Mouse (Mus musculus): ENCODE data around the gene Spaca4. TPM values are rescaled to one million over a fixed set of nuclear protein-coding genes. Genes with fewer than 3 reads are reported as not detected.

Gene Spaca4
- polyA plus RNA-seq, 1 experiment, result not detected

GRCm38 (mm10) chr7:45692364-45692763 is 33.2 kb downstream of the Spaca4 start:
- TF ChIP-seq POLR2A (IDR thresholded peaks at IDR 0.05; ENCODE audit: borderline replicate concordance, insufficient read depth, low read length) (no peak), CTCF (IDR thresholded peaks at IDR 0.05; ENCODE audit: borderline replicate concordance, insufficient read depth, low read depth, low read length) (no peak)
- Histone ChIP-seq H3K4me1 (ENCODE audit: control insufficient read depth, insufficient read depth, low read length) (no peaks in the 10 kb centered on the region), H3K4me3 (replicated peaks; ENCODE audit: insufficient read depth, low read depth, low read length) (no peak overlapping the region), H3K27ac (ENCODE audit: insufficient read depth, low read length) (no peak overlapping the region), H3K27me3 (ENCODE audit: control insufficient read depth, insufficient read depth, low read length) (no peaks in the 10 kb centered on the region)
- no peak for DNase-seq
- WGBS, result 82% methylated on average over 2 of the region's 2 CpGs

GRCm38 (mm10) chr7:45689800-45690199 is 35.8 kb downstream of the Spaca4 start:
- WGBS, result 81% methylated on average over 11 of the region's 11 CpGs
- no peaks in the 10 kb centered on the region for H3K4me1 ChIP-seq (ENCODE audit: control insufficient read depth, insufficient read depth, low read length)

GRCm38 (mm10) chr7:45689099-45689498 is 36.5 kb downstream of the Spaca4 start:
- Histone ChIP-seq H3K4me1 (ENCODE audit: control insufficient read depth, insufficient read depth, low read length) (no peaks in the 10 kb centered on the region), H3K27me3 (ENCODE audit: control insufficient read depth, insufficient read depth, low read length) (no peaks in the 10 kb centered on the region), H3K4me3 (replicated peaks; ENCODE audit: insufficient read depth, low read depth, low read length) (no peak overlapping the region), H3K27ac (ENCODE audit: insufficient read depth, low read length) (no peak overlapping the region)
- 76% methylated on average over 6 of the region's 6 CpGs for WGBS
- no peak for DNase-seq
- TF ChIP-seq POLR2A (IDR thresholded peaks at IDR 0.05; ENCODE audit: borderline replicate concordance, insufficient read depth, low read length) (no peak), CTCF (IDR thresholded peaks at IDR 0.05; ENCODE audit: borderline replicate concordance, insufficient read depth, low read depth, low read length) (no peak)

More at GRCm38 (mm10) chr7:45689800-45690199, 35.8 kb downstream of the Spaca4 start:
- Histone ChIP-seq H3K27ac (ENCODE audit: insufficient read depth, low read length) (no peak overlapping the region), H3K27me3 (ENCODE audit: control insufficient read depth, insufficient read depth, low read length) (no peaks in the 10 kb centered on the region), H3K4me3 (replicated peaks; ENCODE audit: insufficient read depth, low read depth, low read length) (no peak overlapping the region)
- no peak for TF ChIP-seq POLR2A (IDR thresholded peaks at IDR 0.05; ENCODE audit: borderline replicate concordance, insufficient read depth, low read length)
- TF ChIP-seq CTCF (IDR thresholded peaks at IDR 0.05; ENCODE audit: borderline replicate concordance, insufficient read depth, low read depth, low read length), result no peak
- no peak for DNase-seq

DNA sequence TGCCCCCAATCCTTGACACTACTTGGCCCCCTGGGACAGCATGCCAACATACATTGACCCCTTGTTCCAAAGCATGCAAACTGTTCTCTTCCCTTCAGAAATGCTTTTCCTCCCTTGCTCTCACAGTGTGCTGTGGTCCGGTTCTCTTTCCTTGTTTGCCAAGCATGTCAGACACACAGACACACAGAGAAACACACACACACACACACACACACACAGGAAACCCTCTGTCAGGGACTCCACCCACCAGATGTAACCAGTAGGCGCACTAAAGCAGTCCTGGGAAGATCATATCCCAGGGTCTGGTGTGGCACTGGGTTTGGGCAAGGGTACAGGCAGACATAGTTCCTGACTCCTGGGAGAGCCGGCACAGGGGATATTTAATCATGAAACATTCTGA is 38.8 kb downstream of the Spaca4 start:
- H3K4me1 ChIP-seq (ENCODE audit: control insufficient read depth, insufficient read depth, low read length), result peaks cover 11% of the 10 kb centered on the region
- TF ChIP-seq CTCF (IDR thresholded peaks at IDR 0.05; ENCODE audit: borderline replicate concordance, insufficient read depth, low read depth, low read length) (no peak), POLR2A (IDR thresholded peaks at IDR 0.05; ENCODE audit: borderline replicate concordance, insufficient read depth, low read length) (no peak)

GRCm38 (mm10) chr7:45685811-45686210 is 39.8 kb downstream of the Spaca4 start:
- peaks cover 20% of the 10 kb centered on the region for H3K4me1 ChIP-seq (ENCODE audit: control insufficient read depth, insufficient read depth, low read length)
- H3K27ac ChIP-seq (ENCODE audit: insufficient read depth, low read length), result no peak overlapping the region
- H3K27me3 ChIP-seq (ENCODE audit: control insufficient read depth, insufficient read depth, low read length), result no peaks in the 10 kb centered on the region
- TF ChIP-seq POLR2A (IDR thresholded peaks at IDR 0.05; ENCODE audit: borderline replicate concordance, insufficient read depth, low read length) (no peak), CTCF (IDR thresholded peaks at IDR 0.05; ENCODE audit: borderline replicate concordance, insufficient read depth, low read depth, low read length) (no peak)
- 72% methylated on average over 10 of the region's 10 CpGs for WGBS
- DNase-seq, result no peak
- H3K4me3 ChIP-seq (replicated peaks; ENCODE audit: insufficient read depth, low read depth, low read length), result no peak overlapping the region

More for the DNA sequence above, 38.8 kb downstream of the Spaca4 start:
- Histone ChIP-seq H3K27ac (ENCODE audit: insufficient read depth, low read length) (no peak overlapping the region), H3K27me3 (ENCODE audit: control insufficient read depth, insufficient read depth, low read length) (no peaks in the 10 kb centered on the region), H3K4me3 (replicated peaks; ENCODE audit: insufficient read depth, low read depth, low read length) (no peak overlapping the region)
- 59% methylated on average over 3 of the region's 3 CpGs for WGBS
- DNase-seq, result no peak

DNA sequence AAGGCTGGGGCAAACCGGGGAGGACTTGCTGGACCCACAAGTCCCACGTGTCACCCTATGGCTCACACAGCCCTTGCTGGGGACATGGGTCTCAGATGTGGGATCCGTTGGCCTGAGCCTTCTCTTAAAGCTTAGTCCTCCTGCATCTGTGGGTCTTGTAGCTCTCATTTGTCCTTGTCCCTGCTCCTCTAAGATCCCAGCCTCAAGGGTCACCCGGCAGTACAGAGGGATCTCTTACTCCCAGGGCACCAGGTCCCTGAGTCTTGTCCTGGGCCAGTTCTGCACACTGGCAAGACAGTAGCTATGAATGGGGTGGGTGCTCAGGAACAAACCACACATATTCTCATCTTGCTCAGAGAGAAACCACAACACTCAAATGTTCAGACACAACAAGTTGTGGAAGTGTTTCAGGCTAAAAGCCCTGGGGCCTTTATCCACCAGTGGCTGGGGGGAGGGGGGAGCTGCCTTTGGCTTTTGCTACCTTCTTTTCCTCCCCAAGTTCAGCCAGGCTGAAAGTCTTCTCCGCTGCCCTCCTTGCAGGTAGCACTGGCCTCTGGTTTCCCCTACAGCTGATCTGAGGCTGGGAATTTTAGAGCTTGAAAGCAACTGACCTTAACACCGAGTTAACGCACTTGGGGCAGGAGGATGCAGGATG is 42.1 kb downstream of the Spaca4 start, which contains the start of gene Ntn5:
Gene Ntn5 (plus strand): TSS at position 627 of the 655 bp plus-strand sequence.
- no peak within 1 kb of the TSS for H3K4me3 ChIP-seq (replicated peaks; ENCODE audit: insufficient read depth, low read depth, low read length)
- TF ChIP-seq CTCF (IDR thresholded peaks at IDR 0.05; ENCODE audit: borderline replicate concordance, insufficient read depth, low read depth, low read length) (no peak), POLR2A (IDR thresholded peaks at IDR 0.05; ENCODE audit: borderline replicate concordance, insufficient read depth, low read length) (no peak)
- H3K4me1 ChIP-seq (ENCODE audit: control insufficient read depth, insufficient read depth, low read length), result peaks cover 29% of the 10 kb centered on the region
- no peak for DNase-seq
- 81% methylated on average over 7 of the region's 7 CpGs for WGBS
- H3K27me3 ChIP-seq (ENCODE audit: control insufficient read depth, insufficient read depth, low read length), result no peaks in the 10 kb centered on the region
- no peak within 1 kb of the TSS for H3K27ac ChIP-seq (ENCODE audit: insufficient read depth, low read length)

DNA sequence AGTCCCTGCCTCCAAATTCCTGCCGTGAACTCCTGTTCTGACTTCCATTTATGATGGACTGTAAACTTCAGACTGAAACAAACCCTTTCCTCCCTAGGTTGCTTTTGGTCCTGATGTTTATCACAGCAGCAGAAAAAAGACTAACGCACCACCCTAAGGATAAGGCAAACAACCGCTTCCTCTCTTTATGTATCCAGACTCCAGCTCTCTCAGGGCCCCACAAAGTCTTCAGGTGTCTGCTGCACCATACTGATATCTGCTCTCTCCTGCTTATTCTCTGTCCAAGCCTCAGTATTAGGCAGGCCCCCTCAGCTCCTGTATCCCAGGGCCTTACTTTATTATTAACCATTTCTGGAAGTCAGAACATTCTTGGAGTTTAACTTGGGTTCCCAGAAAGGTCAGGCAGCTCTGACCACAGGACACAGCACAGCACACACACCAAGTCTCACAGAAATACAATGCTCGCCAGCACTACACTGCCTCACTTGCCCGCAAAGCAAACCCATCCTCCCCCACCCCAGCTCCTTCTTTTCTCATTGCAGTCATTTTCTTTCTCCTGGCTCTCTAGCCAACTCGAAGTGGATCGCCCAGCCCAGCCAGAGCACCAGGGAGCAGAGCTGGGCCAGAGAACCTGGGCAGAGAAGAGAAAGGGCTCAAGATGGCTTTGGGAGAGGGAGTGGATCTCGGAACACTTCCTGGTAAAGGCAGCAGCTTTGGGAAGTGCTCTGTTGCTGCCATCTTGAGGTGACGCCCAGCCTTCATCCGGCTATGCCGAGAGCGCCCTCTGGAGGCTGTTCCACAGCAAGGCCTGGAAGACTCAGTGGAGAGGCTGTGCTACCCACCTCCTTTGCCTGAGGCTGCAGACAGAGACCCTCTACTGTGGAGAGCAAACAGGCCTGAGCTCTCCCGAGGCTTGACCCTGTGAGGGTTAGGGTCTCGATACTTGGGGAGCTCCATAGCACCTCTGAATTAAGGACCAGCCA is 43.2 kb downstream of the Spaca4 start:
- DNase-seq, result peak; percentile 87 to 90
- no peaks in the 10 kb centered on the region for H3K27me3 ChIP-seq (ENCODE audit: control insufficient read depth, insufficient read depth, low read length)
- TF ChIP-seq CTCF (IDR thresholded peaks at IDR 0.05; ENCODE audit: borderline replicate concordance, insufficient read depth, low read depth, low read length) (peak; percentile 99), POLR2A (IDR thresholded peaks at IDR 0.05; ENCODE audit: borderline replicate concordance, insufficient read depth, low read length) (peak; percentile 23; the same call in 1 of the 2 replicates)
- peaks cover 29% of the 10 kb centered on the region for H3K4me1 ChIP-seq (ENCODE audit: control insufficient read depth, insufficient read depth, low read length)
- H3K27ac ChIP-seq (ENCODE audit: insufficient read depth, low read length), result peak overlapping the region; percentile 74
- 29% methylated on average over 14 of the region's 14 CpGs for WGBS
- no peak overlapping the region for H3K4me3 ChIP-seq (replicated peaks; ENCODE audit: insufficient read depth, low read depth, low read length)
